ENCODE assay signal across 1 mouse cellular context in genomic region chr9:121277118-121278060, GRCm38 (mm10).
A peak's percentile ranks its signal among the peaks of the same experiment; 100 is the strongest.
TF ChIP-seq lines count a peak whose summit lies in the region.

TSS of gene Ulk4 (minus strand) at chr9:121277197.

TF ChIP-seq in CH12.LX, 34 proteins besides CTCF, POLR2A, EP300 and RAD21 (continued from another document):
- TF ChIP-seq KAT2A (IDR thresholded peaks at IDR 0.05; ENCODE audit: insufficient replicate concordance, low read length) (0 out of 2 replicates have a peak, but pooled peaks have one; percentile 61), POLR2AphosphoS2 (IDR thresholded peaks at IDR 0.05; ENCODE audit: low read depth, low read length) (peak; percentile 72; the same call in 1 of the 2 replicates), TBP (conservative IDR thresholded peaks at IDR 0.05; ENCODE audit: low read depth, low read length) (0 out of 2 replicates have a peak, but pooled peaks have one; percentile 34), SMC3 (IDR thresholded peaks at IDR 0.05; ENCODE audit: low read depth, low read length) (no peak), CHD1 (IDR thresholded peaks at IDR 0.05; ENCODE audit: low read depth, low read length) (no peak), TCF12 (IDR thresholded peaks at IDR 0.05; ENCODE audit: low read depth, low read length) (peak; percentile 53; the same call in 1 of the 2 replicates), CHD2 (IDR thresholded peaks at IDR 0.05; ENCODE audit: low read length) (peak; percentile 28; the same call in 1 of the 2 replicates), MAFK (IDR thresholded peaks at IDR 0.05; ENCODE audit: insufficient replicate concordance, low read length) (no peak), NRF1 (IDR thresholded peaks at IDR 0.05; ENCODE audit: low read depth, low read length) (peak; percentile 63)
TF ChIP-seq in CH12.LX: peak in this region for 15.
